Mouse (Mus musculus) kidney, adult 9 months (tissue): Measurements from ENCODE around the gene Saa2.
A peak's percentile ranks its signal among the peaks of the same experiment; 100 is the strongest.

Source experiments
- DNase-seq: peaks from one replicate; pipeline ENCODE4 v3.0.0; 2022

Saa2 gene

GRCm38 (mm10) chr7:46764672-46765071, 13.1 kb downstream of the Saa2 start:
- no peak for DNase-seq

- DNase-seq, result no peak
These were observed 15.8 kb downstream of the Saa2 start for GRCm38 (mm10) chr7:46767371-46767770.

GRCm38 (mm10) chr7:46768451-46768850, 16.9 kb downstream of the Saa2 start:
- no peak for DNase-seq

GRCm38 (mm10) chr7:46770706-46771105, 19.1 kb downstream of the Saa2 start:
- peak; percentile 69 for DNase-seq

- DNase-seq, result no peak
These were observed 37.7 kb downstream of the Saa2 start for GRCm38 (mm10) chr7:46789177-46789849.

- peak; percentile 68 for DNase-seq
These were observed 42.3 kb downstream of the Saa2 start for GRCm38 (mm10) chr7:46793871-46794270.

GRCm38 (mm10) chr7:46795287-46796205, 44.0 kb downstream of the Saa2 start, which contains the start of the genes Hps5 and Gtf2h1:
Gene Hps5, minus strand, starts transcription at chr7:46796064.
Gene Gtf2h1, plus strand, starts transcription at chr7:46796103.
- peak; percentile 98 for DNase-seq

- DNase-seq, result peak; percentile 35
These were observed 44.7 kb downstream of the Saa2 start for GRCm38 (mm10) chr7:46796206-46796679.

- DNase-seq, result no peak
These were observed 45.2 kb downstream of the Saa2 start for GRCm38 (mm10) chr7:46796779-46797178.
